Mouse (Mus musculus) monocyte, adult 2 months (primary cell): Measurements from ENCODE around the gene Hsd17b6.
"Not testable (repeated sequence)": the region's sequence is repeated elsewhere in the genome, so short reads cannot be mapped to it uniquely, and the experiment has no call there.

Experiments
- DNase-seq, 2 experiments: peaks; one replicate each; pipeline ENCODE4 v3.0.0; 2022; ENCODE audit warnings: low spot score in 2 of 2, low read depth in 1 of 2

Gene Hsd17b6

DNA sequence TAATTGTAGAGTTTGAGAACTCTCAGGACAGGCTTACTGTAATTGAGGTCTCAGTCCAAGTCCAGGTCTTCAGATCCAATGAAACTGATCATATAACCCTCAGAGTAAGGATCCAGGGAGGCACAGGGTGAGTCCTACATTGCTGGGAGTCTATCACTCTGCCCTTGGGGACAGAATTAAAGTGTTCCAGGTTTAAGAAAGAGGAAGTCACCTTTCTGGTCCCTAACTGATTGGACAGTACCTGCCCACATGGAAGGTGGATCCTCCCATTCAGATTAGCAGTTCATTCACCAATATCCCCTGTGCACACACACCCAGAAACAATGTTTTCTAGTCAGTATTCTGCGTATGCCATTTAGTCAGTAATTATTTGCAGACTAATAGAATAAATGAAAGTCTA is at the start of gene Hsd17b6:
Hsd17b6 (minus strand) TSS at position 166 of the 400 bp plus-strand sequence.
- DNase-seq: no peak

DNA sequence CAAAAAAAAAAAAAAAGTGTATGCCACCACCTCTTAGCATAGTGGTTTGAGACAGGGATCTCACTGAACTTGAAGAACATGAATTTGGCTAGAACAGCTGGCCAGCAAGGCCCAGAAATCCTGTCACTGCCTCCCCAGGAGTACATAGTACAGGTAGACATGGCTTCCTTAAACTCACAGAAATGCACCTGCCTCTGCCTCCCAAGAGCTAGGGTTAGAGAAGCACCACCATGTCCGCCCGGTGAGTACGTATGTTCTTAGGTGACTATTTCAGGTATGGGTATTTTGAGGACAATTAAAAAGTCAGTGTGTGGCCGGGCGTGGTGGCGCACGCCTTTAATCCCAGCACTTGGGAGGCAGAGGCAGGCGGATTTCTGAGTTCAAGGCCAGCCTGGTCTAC is 45.6 kb upstream of the Hsd17b6 start:
- DNase-seq: no peak

DNA sequence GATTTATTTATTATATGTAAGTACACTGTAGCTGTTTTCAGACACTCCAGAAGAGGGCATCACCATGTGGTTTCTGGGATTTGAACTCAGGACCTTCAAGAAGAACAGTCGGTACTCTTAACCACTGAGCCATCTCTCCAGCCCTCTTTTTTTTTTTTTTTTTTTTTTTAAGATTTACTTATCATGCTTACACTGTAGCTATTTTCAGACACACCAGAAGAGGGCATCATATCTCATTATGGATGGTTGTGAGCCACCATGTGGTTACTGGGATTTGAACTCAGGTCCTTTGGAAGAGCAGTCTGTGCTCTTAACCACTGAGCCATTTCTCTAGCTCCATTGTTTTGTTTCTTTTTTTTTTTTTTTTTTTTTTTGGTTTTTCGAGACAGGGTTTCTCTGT is 44.7 kb upstream of the Hsd17b6 start:
- not testable (repeated sequence) for DNase-seq

DNA sequence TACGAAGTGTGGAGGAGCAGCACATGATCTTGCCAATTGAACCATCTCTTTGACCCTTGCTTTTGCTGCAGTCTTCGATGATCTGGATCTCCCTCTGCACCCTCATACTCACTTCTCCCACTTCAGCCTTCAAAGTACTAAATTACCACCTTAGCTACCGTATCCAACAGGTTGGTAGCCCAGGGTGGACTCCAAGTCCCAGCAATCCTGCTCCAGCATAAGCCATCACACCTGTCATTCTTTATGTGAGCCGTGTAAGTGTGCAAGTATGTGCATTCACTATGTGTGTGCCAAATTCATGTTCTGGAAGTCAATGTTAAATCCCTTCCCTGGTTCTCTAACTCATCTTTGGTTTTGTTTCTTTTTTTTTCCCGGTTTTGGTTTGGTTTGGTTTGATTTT is 44.2 kb upstream of the Hsd17b6 start:
- DNase-seq: no peak

DNA sequence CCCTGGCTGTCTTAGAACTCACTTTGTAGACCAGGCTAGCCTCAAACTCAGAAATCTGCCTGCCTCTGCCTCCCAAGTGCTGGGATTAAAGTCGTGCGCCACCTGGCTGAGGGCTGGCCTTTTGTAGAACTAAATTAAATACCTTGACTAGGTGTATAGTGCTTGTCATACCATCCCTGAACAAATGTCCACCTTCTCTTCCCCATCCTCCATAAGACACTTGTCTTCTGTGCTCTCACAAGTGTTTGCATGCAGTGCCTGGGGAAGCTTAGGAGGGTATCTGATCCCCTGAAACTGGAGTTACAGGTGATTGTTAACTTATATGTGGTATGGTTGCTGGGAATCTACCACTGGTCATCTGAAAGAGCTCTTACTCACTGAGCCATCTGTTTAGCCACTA is 42.9 kb upstream of the Hsd17b6 start:
- no peak for DNase-seq

DNA sequence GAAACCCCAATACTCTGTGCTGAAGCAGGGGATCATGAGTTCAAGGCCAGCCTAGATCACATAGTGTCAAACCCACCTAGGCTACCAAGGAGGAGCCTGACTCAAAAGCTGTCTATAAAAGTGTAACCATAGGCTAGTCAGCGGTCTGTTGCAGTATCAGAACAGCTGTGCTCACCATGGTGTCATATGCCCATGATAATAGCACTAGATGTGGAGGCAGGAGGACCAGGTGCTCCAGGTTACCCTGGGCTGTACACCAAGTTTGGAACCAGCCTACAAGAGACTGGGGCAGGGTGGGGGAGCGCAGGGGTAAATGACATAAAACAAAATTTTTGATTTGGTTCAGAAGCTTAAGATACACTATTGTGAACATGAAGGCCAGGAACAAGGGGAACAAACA is 42.3 kb upstream of the Hsd17b6 start:
- DNase-seq: no peak

DNA sequence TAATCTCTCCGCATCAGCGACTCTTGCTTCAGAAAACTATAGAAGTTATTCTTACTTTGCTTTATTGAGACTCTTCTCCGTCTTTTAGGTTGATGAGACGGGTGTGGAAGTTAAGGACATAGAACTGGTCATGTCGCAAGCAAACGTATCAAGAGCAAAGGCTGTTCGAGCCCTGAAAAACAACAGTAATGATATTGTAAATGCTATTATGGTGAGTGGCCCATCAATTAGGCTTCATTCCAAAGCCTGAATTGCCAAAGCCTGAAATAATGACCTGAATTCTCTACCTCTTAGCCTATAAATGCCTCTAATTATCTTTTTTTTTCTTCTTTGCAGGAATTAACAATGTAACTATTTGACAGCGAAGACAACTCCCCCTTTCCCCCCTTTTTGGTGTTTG is 40.7 kb upstream of the Hsd17b6 start:
- DNase-seq: no peak

DNA sequence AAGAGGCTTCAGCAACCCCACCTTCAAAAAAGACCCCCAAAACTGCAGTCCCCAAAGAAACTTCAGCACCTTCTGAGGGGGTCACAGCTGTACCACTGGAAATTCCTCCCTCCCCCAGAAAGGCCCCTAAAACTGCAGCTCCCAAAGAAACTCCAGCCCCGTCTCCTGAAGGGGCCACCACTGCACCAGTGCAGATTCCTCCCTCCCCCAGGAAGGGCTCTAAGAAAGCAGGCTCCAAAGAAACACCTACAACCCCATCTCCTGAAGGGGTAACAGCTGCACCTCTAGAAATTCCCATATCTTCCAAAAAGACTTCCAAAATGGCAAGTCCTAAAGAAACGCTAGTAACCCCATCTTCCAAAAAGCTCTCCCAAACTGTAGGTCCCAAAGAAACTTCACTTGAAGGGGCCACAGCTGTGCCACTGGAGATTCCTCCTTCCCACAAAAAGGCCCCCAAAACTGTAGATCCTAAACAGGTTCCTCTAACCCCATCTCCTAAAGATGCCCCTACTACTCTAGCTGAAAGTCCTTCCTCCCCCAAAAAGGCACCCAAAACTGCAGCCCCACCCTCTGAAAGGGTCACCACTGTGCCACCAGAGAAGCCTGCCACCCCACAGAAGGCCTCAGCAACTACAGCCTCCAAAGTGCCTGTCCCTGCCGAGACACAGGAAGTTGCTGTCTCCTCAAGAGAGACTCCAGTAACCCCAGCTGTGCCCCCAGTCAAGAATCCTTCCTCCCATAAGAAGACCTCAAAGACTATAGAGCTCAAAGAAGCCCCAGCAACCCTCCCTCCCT is 35.8 kb upstream of the Hsd17b6 start:
- no peak for DNase-seq

DNA sequence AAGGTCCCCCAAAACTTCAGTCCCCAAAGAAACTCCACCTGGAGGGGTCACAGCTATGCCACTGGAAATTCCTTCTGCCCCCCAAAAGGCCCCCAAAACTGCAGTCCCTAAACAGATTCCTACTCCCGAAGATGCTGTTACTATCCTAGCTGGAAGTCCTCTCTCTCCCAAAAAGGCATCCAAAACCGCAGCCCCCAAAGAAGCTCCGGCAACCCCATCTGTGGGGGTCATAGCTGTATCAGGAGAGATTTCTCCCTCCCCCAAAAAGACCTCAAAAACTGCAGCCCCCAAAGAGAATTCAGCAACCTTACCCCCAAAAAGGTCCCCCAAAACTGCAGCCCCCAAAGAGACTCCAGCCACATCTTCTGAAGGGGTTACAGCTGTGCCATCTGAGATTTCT is 35.1 kb upstream of the Hsd17b6 start:
- no peak for DNase-seq

DNA sequence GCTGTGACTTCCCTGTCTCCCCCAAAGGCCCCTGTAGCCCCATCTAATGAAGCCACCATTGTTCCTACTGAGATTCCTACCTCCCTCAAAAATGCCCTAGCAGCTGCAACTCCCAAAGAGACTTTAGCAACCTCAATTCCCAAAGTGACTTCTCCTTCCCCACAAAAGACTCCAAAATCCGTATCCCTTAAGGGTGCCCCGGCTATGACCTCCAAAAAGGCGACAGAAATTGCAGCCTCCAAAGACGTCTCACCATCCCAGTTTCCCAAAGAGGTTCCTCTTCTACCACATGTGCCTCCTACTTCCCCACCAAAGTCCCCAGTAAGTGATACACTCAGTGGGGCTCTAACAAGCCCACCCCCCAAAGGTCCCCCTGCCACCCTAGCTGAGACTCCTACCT is 34.2 kb upstream of the Hsd17b6 start:
- DNase-seq: no peak

DNA sequence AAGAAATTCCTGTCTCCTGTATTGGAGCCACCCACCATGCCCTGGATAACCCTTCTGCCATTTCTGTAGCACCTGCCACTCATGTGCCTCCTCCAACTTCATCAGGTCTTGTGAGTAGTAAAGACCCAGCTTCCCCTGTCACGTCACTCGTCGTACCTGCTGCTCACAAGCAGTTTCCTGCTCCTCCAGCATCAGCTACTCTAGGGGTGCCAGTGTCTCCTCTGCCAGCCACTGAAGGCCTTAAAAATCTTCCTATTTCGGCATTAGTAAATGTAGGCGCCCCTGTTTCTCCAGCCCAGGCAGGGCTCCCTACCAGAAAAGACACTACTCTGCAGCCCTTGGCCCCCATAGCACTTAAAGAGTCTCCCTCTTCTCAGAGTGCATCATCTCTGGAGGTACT is 32.9 kb upstream of the Hsd17b6 start:
- no peak for DNase-seq

DNA sequence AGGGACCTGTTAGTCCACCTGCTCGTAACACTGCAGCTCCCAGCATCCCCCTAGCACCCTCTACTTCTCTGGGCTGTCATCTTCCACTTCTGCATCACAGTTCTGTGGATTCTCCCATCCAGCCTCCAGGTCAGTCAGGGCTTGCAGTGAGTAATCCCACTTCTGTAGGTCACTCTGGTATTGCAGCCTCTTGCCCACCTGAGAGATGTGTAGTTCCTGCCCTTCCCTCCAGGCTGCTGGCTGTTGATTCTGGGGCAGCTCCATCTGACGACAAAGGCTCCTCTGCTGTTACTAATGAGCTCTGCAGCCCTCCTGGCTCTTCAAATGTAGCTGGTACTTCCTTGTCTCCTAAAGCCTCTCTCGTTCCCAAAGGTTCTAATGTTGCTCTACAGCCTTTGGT is 32.4 kb upstream of the Hsd17b6 start:
- DNase-seq: no peak

DNA sequence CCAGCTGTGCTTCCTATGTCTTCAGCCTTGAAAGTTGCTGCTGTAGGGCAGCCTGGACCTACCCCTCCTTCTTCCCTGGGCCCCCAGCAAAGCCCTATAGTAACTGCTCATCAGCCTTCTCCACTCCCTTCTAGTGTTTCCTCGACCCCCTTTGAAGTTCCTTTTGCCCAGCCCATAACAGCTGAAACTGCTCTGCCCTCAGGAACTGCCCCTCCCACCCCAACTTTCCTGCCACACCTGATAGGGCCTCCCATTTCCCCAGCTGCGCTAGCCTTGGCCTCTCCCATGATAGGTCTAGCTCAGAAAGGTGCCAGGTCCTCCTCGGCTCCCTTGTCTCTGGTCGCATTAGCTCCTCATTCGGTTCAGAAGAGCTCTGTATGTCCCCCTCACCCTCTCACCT is 31.8 kb upstream of the Hsd17b6 start:
- DNase-seq: no peak

DNA sequence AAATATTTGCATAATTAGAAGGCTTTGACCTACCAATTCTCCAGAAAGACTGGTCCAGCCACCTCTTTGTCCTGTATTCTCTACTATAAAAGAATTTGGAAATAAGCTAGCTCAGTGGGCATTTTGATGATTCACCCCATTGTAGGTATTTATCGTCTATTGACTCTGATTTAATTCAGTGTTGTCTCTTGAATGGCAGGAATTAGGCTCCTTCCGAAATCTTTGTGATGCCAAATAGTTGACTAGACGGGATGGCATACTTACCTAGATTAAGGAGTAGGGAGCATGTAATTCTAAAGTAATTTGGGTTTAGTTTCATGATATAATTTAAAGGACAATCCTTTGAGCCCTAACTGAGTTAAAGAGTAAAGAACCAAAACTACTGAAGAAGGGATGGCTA is 30.5 kb upstream of the Hsd17b6 start:
- no peak for DNase-seq

DNA sequence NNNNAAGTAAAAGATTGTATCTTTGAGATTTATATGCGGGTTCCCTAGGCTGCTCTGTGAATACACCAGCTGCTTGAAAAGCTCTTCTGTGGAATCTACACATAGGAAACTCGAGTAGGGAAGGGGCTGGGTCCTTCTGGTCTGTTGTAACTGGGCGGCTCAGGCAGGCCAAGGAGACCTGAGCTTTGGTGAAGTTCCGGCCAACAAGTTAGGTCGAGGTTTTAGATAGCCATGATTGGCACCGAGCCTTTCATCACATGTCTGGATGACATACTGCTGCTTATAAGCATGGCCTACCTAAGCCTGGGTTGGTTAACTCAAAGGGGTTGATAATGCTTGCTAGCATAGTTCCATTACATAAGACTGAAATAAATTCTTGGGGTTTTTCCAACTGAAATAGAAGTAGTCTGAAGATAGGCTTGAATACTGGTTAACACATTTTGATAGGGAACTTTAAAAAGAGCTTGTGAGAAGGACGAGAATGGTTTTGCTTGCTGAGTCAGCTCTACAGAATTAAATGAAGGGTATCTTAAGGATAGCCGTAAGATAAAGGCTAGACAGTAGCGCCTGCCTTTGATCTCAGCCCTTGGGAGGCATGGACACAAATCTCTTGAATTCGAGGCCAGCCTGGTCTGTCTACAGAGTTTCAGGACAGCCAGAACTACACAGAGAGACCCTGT is 29.5 kb upstream of the Hsd17b6 start:
- DNase-seq: peak in 1 of 2 experiments; percentile 24

DNA sequence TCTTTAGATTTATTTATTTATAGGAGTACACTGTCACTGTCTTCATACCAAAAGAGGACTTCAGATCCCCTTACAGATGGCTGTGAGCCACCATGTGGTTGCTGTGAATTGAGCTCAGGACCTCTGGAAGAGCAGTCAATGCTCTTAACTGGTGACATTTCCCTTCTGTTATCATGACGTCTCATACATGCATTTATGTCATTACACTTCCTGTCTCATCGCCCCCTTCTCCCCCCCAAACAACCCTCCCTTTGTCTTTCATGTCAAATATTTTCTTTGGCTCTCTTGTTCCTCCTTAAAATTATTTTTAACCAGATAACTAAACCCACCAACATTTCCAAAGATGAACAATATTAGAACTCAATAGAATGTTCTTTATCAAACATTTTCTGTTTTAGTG is 23.4 kb upstream of the Hsd17b6 start:
- DNase-seq: no peak

DNA sequence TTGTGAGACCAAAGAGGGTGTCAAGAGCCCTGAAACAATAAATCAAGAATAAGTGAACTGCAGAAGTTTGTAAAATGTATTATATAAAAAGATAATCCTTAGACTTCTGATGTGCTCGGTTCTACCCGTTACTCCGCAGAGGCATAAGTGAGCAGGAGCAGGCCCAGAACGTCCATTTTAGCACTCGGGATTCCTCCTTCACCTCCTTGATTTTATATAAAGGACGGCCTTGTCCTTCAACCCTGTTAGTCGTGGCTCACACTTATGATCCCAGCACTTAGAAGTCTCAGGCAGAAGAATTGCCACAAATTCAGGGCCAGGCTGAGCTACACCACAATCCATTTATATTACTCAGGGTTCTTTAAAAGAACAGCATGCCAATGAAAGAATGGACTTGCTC is 22.5 kb upstream of the Hsd17b6 start:
- no peak for DNase-seq

DNA sequence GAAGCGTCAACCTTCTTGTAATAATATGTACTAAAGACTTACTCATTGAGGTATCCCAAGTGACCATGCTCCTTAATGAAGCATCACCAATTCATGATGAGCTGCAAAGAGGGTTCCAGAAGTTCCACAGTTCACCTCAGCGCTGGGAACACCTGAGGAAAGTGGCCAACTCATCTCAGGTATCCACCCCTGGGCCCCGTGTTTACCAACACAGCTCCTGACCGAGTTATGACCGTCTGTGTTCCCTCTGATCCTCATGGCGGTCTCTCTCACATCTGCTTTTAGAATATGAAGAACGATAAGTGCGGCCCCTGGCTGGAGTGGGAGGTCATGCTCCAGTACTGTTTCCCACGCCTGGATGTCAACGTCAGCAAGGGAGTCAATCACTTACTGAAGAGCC is 16.1 kb upstream of the Hsd17b6 start:
- no peak for DNase-seq

DNA sequence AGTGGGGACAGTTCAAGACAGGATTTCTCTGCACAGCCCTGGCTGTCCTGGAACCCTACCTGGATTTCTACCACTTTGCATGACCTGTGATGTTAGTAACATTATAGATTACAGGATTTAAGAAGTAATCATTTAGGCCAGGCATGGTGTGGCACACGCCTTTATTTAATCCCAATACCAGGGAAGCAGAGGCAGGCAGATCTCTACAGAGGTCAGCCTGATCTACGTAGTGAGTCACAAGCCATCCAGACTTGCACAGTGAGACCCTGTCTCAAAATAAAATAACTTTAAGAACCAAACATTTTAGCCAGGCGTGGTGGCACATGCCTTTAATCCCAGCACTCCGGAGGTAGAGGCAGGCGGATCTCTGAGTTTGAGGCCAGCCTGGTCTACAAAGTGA is 14.8 kb upstream of the Hsd17b6 start:
- no peak for DNase-seq

DNA sequence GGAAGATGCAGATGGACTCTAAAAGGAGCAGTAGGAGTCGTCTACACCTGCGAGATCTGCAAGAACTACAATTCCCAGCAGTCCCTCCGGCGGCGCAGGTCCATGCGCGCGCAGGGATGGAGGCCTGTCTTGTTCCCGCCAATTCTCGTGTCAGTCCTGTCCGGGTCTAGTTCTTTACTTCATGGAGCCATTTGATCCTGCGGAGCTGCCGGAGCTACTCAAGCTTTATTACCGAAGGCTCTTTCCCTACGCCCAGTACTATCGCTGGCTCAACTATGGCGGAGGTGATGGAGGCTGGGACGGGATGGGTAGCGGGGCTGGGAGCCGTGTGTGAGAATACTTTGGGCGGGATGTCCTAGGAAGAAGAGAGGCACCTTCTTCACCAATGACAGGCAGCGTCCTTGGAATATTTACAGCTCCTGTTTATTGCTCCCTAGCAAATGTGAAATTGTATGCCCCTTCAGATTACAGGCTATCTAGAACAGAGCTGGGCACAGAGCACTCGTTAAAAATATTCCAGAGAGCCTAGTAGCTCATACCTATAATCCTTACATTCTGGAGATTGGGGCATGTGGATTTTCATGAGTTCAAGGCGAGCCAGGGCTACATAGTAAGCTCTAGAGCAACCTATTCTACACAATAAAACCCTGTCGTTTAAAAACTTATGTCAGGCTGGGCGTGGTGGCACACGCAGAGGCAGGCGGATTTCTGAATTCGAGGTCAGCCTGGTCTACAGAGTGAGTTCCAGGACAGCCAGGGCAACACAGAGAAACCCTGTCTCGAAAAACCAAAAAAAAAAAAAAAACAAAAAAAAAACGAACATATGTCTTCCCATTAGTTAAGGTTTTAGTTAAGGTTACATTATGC is 7.9 kb upstream of the Hsd17b6 start, which contains the start of gene Prim1:
Prim1 (plus strand) TSS at position 101 of the 867 bp plus-strand sequence.
- peak; percentile 24 to 27 for DNase-seq

DNA sequence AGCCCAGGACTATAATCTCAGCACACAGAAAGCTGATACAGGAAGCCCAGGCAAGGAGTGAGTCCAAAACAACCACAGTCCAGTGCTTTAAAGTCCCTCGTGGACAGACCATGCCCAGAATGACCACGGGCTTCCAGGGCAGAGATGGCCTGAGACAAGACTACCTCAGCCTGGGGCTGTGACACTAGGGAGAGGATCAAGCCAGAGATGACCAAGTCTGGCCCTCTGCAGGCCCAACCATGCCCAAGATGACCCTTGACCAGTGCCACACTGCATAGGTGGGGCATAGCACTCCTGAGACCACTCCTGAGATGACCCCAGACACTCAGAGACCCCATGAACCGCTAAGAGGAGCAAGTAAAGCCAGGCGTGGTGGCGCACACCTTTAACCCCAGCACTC is 2.3 kb upstream of the Hsd17b6 start:
- DNase-seq: no peak
